Mouse (Mus musculus) ovary, adult 18-20 months (tissue): Measurements from ENCODE around the gene Syna.
A peak's percentile ranks its signal among the peaks of the same experiment; 100 is the strongest.

Experiments used
- DNase-seq: peaks from one replicate; pipeline ENCODE4 v3.0.0; 2022; ENCODE audit warnings: low spot score, mixed read lengths

Syna gene

DNA sequence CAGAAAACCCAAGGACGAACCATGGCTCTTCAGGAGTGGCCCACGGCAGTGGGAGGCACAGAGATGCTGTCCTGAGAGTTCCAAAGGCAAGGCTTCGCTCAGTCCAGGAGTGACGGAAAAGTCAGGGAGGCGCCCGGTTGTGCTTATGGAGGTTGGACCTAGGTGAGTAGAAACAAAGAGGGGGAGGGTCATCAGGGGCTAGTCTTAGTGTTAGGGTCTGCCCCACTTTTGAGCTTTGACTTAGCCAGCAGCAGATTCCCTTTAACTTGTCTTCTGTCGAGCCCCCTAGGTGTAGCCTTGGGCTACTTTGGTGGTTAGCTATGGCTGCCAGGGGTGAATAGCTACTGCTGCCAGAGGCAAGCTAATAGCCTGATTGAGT, at the start of gene Syna:
Gene Syna, minus strand, starts transcription at position 101 of the 379 bp plus-strand sequence.
- DNase-seq = no peak

DNA sequence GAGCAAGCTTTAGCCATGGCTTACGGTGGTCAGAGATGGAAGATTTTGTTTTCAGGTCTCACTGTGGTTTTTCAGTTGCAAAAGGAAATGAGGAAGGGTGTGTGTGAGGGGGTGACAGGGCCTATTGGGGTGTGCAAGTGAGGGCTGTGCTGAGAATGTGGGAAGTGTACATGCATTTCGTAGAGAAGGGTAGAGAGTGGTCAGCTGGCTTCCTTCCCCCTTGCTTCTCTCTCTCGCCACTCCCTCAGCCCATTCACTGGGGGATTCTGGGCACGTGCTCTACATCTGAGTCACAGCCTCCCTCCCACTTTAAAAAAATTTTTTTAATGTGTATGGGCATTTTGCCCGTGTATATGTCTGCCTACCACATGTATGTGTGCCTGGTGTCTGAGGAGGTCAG, 47.1 kb upstream of the Syna start:
- no peak for DNase-seq

- DNase-seq = no peak
Measured at GRCm38 (mm10) chr5:134606314-134606713, 46.3 kb upstream of the Syna start.

- no peak for DNase-seq
Measured at GRCm38 (mm10) chr5:134604376-134604775, 44.4 kb upstream of the Syna start.

DNA sequence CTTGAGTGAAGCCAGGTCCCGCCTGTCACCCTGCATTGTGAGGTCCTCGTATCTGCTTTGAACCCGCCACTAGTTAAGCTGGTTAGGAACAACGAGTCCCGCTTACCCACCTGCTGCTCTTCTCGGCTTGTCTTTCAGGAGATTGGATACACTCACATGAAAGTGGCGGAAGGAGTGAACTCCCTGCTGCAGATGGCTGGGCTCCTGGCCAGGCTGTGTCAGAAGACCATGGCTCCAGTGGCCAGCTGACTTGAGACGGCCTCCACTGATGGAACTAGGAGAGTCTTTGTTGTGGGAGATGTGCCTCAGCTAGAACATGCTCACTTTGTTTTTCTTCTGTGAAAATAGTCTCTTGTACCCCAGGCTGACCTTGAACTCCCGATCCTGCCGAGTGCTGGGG, 37.7 kb upstream of the Syna start:
- DNase-seq = no peak

GRCm38 (mm10) chr5:134593093-134593492, 33.1 kb upstream of the Syna start:
- no peak for DNase-seq

DNA sequence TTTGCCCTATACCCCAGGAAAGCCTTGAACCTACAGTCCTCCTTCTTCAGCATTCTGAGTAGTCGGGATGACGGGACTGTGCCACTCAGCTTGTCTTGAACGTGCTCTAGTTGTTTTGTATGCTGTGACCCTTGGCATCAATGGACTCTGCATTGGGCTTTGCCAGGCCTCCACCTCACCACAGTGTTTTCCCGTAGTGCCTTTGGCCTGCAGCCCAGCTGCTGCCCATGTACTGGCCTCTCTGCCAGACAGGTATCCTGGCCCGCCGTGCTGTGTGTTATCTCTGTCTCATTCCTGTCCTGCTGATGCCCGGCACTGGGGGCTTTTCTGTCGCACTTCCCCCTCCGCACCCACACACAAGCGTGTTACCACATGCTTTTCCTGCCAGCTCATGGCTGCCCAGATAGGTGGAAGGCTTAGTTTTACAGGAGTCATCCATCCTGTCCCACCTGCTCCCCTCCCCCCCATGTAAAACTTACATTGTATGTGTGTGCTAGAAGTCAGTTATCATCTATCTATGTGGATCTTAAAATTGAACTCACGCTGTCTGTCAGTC, 32.1 kb upstream of the Syna start:
- no peak for DNase-seq

GRCm38 (mm10) chr5:134589900-134590299, 29.9 kb upstream of the Syna start:
- no peak for DNase-seq

DNA sequence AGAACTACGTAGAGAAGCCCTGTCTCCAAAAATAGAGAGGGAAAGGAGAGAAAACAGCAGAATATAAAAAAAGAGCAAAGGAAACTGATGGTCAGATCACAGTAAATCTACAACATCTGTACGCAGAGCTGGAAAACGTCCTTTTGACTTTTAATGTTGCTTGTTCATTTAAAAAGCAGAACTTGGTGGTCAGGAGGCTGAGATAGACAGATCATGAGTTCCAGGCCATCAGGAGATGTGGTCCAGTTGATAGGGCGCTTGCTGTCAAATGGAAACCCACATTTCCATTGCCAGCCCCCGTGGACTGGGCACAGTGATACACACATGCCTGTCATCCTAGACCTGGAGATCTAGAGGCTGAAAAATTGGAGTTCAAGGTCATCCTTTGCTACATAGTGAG, 24.8 kb upstream of the Syna start:
- no peak for DNase-seq

DNA sequence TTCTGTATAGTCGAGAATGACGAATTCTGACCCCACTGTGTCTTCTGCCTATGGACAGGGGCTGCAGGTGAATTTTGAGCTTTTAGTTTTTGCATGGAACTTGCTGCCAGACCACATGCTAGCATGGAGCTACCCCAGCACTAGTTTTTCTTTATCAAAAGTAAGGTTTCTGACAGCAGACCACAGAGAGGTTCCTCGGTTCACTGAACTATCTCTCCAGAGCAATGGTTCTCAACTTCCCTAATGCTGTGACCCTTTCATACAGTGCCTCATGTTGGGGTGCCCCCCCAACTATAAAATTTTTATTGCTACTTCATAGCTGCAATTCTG, 23.9 kb upstream of the Syna start:
- DNase-seq = no peak

DNA sequence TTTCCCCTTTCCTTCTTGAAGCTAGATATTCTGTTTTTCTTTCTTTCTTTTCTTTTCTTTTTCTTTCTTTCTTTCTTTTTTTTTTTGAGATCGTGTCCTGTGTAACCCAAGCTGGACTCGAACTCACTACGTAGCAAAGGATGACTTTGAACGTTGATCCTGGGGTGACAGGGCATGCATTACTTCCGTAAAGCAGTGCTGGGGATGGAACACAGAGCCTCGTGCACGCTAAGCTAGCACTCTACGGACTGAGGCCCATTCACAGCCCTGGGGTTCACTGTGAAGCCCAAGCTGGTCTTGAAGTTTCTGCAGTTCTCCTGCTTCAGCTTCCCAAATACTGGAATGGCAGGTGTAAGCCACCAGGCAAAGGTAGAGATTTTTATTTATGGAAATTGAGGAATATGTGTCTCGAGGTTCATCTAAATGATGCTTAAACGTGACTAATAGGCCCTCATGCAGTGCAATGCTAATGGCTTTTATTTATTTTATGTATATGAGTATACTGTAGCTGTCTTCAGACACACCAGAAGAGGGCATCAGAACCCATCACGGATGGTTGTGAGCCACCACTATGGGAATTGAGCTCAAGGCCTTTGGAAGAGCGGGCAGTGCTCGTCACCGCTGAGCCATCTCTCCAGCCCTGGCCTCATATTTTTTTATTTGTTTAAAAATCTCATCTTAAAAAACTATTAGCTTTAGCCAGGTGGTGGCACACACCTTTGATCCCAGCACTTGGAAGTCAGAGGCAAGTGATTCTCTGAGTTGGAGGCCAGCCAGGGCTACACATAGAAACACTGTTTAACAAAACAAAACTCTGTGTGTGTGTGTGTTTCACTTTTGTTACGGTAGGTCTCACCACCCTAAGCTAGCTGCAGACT, 23.3 kb upstream of the Syna start:
- no peak for DNase-seq

DNA sequence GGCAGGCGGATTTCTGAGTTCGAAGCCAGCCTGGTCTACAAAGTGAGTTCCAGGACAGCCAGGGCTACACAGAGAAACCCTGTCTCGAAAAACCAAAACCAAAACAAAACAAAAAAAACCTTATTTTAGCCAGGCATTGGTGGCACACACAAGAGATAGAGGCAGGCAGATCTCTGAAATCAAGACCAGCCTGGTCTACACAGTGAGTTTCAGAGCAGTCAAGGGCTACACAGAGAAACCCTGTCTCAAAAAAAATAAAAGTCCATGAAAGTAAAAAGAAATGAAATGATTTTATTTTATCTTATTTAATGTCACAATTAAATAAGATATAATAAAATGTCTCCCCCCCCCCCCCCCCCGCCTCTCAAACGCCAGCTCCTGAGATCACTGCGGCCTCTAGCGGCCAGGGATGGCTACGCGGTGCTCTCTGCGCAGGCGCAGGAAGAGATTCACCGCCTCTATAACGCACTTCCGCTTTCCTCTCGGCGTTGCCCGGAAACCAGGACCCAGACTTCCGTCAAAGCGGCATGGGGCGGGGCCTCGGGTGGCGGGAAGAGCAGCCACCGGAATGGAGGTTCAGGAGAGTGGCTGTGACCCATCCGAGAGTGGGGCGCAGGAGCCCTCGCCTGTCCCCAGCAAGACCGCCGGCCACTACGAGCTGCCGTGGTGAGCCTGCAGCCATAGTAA, 22.4 kb upstream of the Syna start:
- peak; percentile 91 for DNase-seq

DNA sequence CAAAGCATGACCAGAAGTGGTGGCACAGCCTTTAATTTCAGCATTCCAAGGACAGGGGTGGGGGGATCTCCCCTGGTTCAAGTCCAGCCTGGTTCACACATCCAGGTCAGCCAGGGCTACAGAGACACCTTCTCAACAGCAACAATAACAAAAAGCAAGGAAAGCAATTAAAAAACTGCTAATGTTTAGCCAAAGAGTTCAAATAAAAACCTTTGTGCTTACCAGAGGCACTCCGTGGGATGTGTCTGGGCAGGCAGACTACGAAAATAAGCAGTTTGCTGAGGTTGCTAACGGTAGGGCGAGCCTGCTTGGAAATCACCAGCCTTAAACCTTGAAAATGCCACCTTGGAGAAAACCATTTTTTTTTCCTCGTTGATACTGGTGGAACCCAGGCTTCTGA, 21.2 kb upstream of the Syna start, which contains the start of gene Rfc2:
Gene Rfc2, plus strand, starts transcription at position 221 of the 400 bp plus-strand sequence.
- no peak for DNase-seq

- no peak for DNase-seq
Measured at GRCm38 (mm10) chr5:134579135-134579534, 19.2 kb upstream of the Syna start.

GRCm38 (mm10) chr5:134577534-134577933, 17.6 kb upstream of the Syna start:
- no peak for DNase-seq

GRCm38 (mm10) chr5:134576517-134577220, 16.7 kb upstream of the Syna start:
- DNase-seq = no peak

GRCm38 (mm10) chr5:134575833-134576232, 15.9 kb upstream of the Syna start:
- no peak for DNase-seq

DNA sequence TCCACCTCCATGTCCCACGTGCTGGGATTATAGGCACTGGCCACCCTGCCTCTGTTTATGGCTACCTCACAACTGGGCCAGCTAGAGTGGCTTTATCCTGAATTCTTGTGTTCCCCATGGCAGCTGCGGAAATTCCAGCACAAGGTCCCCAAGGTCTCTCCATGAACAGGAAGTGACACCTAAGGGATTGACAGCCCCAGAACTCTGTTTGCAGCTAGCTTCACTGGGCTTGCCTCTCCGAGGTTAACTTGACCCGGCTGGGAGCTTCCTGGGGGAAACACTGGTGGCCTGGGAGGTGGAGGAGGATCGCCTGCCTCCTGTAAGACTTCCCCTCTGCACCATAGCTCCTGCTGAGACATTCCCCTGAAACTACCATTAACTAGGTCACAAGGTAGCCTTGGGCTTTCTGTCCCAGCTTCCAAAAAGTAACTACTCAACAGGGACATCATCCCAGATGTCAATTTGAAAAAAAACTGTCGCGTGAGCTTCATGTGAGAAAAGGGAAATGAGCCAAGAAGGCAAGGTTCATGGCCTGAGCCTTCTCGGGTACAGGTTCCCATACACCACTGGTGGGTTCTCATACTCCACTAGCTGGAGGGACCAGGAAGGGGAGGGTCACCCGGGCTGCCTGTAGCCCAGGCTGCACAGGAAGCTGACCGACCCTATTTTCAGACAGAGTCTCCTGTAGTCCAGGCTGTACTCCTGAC, 12.7 kb upstream of the Syna start:
- DNase-seq = no peak

- no peak for DNase-seq
Measured at GRCm38 (mm10) chr5:134571730-134572507, 11.9 kb upstream of the Syna start.

- DNase-seq = no peak
Measured at GRCm38 (mm10) chr5:134568964-134569491, 9.1 kb upstream of the Syna start.

GRCm38 (mm10) chr5:134568030-134568429, 8.1 kb upstream of the Syna start:
- no peak for DNase-seq
